Comparison of ENCODE assay signal across 10 mouse cellular contexts in the genomic region with DNA sequence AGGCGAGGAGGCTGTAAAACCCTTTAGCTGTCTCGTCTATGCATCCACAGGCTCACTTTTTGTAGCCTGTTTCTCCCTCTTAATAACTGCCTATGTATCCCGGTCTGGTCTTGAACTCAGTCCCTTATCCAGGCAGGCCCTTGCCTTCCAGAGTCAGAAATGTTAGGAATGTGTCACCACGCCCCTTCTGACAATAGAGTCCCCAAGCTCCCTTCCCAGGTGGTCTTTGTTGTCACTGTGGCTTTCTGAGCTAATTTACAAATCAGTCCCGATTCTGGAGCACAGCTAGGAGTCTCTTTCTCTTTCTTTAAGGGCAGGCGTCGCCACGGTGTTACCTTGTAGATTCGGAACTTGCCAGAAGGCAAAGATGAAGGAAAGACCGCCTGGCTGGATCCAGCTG. TPM values are rescaled to one million over a fixed set of nuclear protein-coding genes. Genes with fewer than 3 reads are reported as not detected.
DNase-seq lines count a peak whose midpoint lies in the region; ATAC-seq lines count a peak whose summit lies in the region.
"Had no signal": no experiment of that assay in that cellular context is flagged by ENCODE, and none has a peak within 500 bp of the region (broad histone marks: within the 10 kb centered on the region; RNA-seq: fewer than 3 reads in every experiment).

No protein-coding gene starts in this region.

- no peak for ATAC-seq in lung, embryonic 15.5 days (ENCODE audit: borderline replicate concordance, extremely low read depth, low FRiP score, low TSS enrichment)
- ATAC-seq in embryonic facial prominence, embryonic 15.5 days (ENCODE audit: insufficient number of reproducible peaks, low FRiP score, low TSS enrichment, low read depth) = no peak
- no peak for ATAC-seq in limb, embryonic 12.5 days (ENCODE audit: insufficient number of reproducible peaks, insufficient read depth, low FRiP score, low TSS enrichment, low read depth)
- no peak for ATAC-seq in stomach, embryonic 15.5 days (ENCODE audit: insufficient read depth, low FRiP score, low read depth)
- ATAC-seq: Patski had no signal

- H3K36me3 ChIP-seq in lung, embryonic 15.5 days = no peaks in the 10 kb centered on the region
- no peaks in the 10 kb centered on the region for H3K36me3 ChIP-seq in embryonic facial prominence, embryonic 15.5 days
- no peaks in the 10 kb centered on the region for H3K36me3 ChIP-seq in limb, embryonic 12.5 days
- H3K36me3 ChIP-seq in stomach, embryonic 15.5 days = no peaks in the 10 kb centered on the region

- H3K27me3 ChIP-seq in lung, embryonic 15.5 days = peaks cover 1% of the 10 kb centered on the region; the same call in 1 of the 2 replicates
- H3K27me3 ChIP-seq in embryonic facial prominence, embryonic 15.5 days = peaks cover 6% of the 10 kb centered on the region; the same call in 1 of the 2 replicates
- H3K27me3 ChIP-seq in limb, embryonic 12.5 days = peaks cover 12% of the 10 kb centered on the region; the same call in 1 of the 2 replicates
- H3K27me3 ChIP-seq in stomach, embryonic 15.5 days (replicated peaks) = no peaks in the 10 kb centered on the region
- H3K27me3 ChIP-seq: Patski had no signal

- H3K4me3 ChIP-seq in lung, embryonic 15.5 days = peak overlapping the region; percentile 59; the same call in 1 of the 2 replicates
- H3K4me3 ChIP-seq in embryonic facial prominence, embryonic 15.5 days (replicated peaks) = peak overlapping the region; percentile 60
- peak overlapping the region; percentile 58 for H3K4me3 ChIP-seq in limb, embryonic 12.5 days (replicated peaks)
- peak overlapping the region; percentile 58 for H3K4me3 ChIP-seq in stomach, embryonic 15.5 days (replicated peaks)

- peak overlapping the region; percentile 84 for H3K27ac ChIP-seq in lung, embryonic 15.5 days
- no peak overlapping the region for H3K27ac ChIP-seq in embryonic facial prominence, embryonic 15.5 days (replicated peaks)
- H3K27ac ChIP-seq in limb, embryonic 12.5 days = no peak overlapping the region
- H3K27ac ChIP-seq in stomach, embryonic 15.5 days = no peak overlapping the region

- no peaks in the 10 kb centered on the region for H3K9me3 ChIP-seq in lung, embryonic 15.5 days
- no peaks in the 10 kb centered on the region for H3K9me3 ChIP-seq in embryonic facial prominence, embryonic 15.5 days (replicated peaks)
- H3K9me3 ChIP-seq in limb, embryonic 12.5 days = no peaks in the 10 kb centered on the region
- H3K9me3 ChIP-seq in stomach, embryonic 15.5 days = no peaks in the 10 kb centered on the region

- peaks cover 14% of the 10 kb centered on the region for H3K4me1 ChIP-seq in lung, embryonic 15.5 days
- H3K4me1 ChIP-seq in embryonic facial prominence, embryonic 15.5 days = peaks cover 12% of the 10 kb centered on the region
- peaks cover 15% of the 10 kb centered on the region; the same call in 1 of the 2 replicates for H3K4me1 ChIP-seq in limb, embryonic 12.5 days (replicated peaks)
- H3K4me1 ChIP-seq in stomach, embryonic 15.5 days = peaks cover 6% of the 10 kb centered on the region; the same call in 1 of the 2 replicates

- H3K9ac ChIP-seq in lung, embryonic 15.5 days = no peak overlapping the region
- no peak overlapping the region for H3K9ac ChIP-seq in embryonic facial prominence, embryonic 15.5 days
- peak overlapping the region; percentile 58; the same call in 1 of the 2 replicates for H3K9ac ChIP-seq in limb, embryonic 12.5 days (replicated peaks)
- H3K9ac ChIP-seq in stomach, embryonic 15.5 days = no peak overlapping the region

- peak overlapping the region; percentile 86 for H3K4me2 ChIP-seq in lung, embryonic 15.5 days
- H3K4me2 ChIP-seq in embryonic facial prominence, embryonic 15.5 days (replicated peaks) = peak overlapping the region; percentile 77
- peak overlapping the region; percentile 86 for H3K4me2 ChIP-seq in limb, embryonic 12.5 days
- peak overlapping the region; percentile 79 for H3K4me2 ChIP-seq in stomach, embryonic 15.5 days

- WGBS in lung, embryonic 15.5 days = 19% methylated on average over 10 of the region's 10 CpGs
- 5% methylated on average over 10 of the region's 10 CpGs for WGBS in embryonic facial prominence, embryonic 15.5 days
- 10% methylated on average over 10 of the region's 10 CpGs for WGBS in limb, embryonic 12.5 days
- WGBS in stomach, embryonic 15.5 days = 14% methylated on average over 10 of the region's 10 CpGs

- DNase-seq in lung, postnatal 36 days = no peak
- DNase-seq in Muller cell, postnatal 12 days (ENCODE audit: inconsistent ontology term) = no peak
- no peak for DNase-seq in cerebellum, postnatal 25 days
- DNase-seq in thymus, postnatal 10 days (ENCODE audit: low spot score in 2 of 2) = no peak
- DNase-seq: cerebellum, adult 2 months had no signal

RNA-seq across cellular contexts. Expression of gene Syt3, which starts 8.7 kb away (rescaled TPM):
- polyA plus RNA-seq in lung, embryonic 15.5 days (2015; fragmentation: Nextera tagmentation; extraction: Ambion mirVana) = 2.1 and 2.3 TPM in 2 replicates
- polyA plus RNA-seq in embryonic facial prominence, embryonic 15.5 days (2015; fragmentation: Nextera tagmentation; extraction: Ambion mirVana) = 2.7 and 3.4 TPM in 2 replicates
- 3.0 and 3.3 TPM in 2 replicates for polyA plus RNA-seq in limb, embryonic 12.5 days (2016; fragmentation: Nextera tagmentation; extraction: Ambion mirVana)
- polyA plus RNA-seq in stomach, embryonic 15.5 days (2015; fragmentation: Nextera tagmentation; extraction: Ambion mirVana) = 1.6 and 1.7 TPM in 2 replicates

RNA-seq across cellular contexts. Expression of gene 1700008O03Rik, which starts 10.4 kb away (rescaled TPM):
- 1.1 and 1.4 TPM in 2 replicates for polyA plus RNA-seq in lung, embryonic 15.5 days (2015; fragmentation: Nextera tagmentation; extraction: Ambion mirVana)
- 1.4 and 1.5 TPM in 2 replicates for polyA plus RNA-seq in embryonic facial prominence, embryonic 15.5 days (2015; fragmentation: Nextera tagmentation; extraction: Ambion mirVana)
- polyA plus RNA-seq in limb, embryonic 12.5 days (2016; fragmentation: Nextera tagmentation; extraction: Ambion mirVana) = 0.56 and 0.64 TPM in 2 replicates
- 0.80 and 1.2 TPM in 2 replicates for polyA plus RNA-seq in stomach, embryonic 15.5 days (2015; fragmentation: Nextera tagmentation; extraction: Ambion mirVana)

RNA-seq across cellular contexts. Expression of gene Lrrc4b, which starts 53.6 kb away (rescaled TPM):
- 0.88 and 0.98 TPM in 2 replicates for polyA plus RNA-seq in lung, embryonic 15.5 days (2015; fragmentation: Nextera tagmentation; extraction: Ambion mirVana)
- polyA plus RNA-seq in embryonic facial prominence, embryonic 15.5 days (2015; fragmentation: Nextera tagmentation; extraction: Ambion mirVana) = 1.3 TPM in 2 replicates
- polyA plus RNA-seq in limb, embryonic 12.5 days (2016; fragmentation: Nextera tagmentation; extraction: Ambion mirVana) = 0.86 and 0.98 TPM in 2 replicates
- polyA plus RNA-seq in stomach, embryonic 15.5 days (2015; fragmentation: Nextera tagmentation; extraction: Ambion mirVana) = 0.70 and 0.81 TPM in 2 replicates
